Mouse (Mus musculus) small intestine, adult 2 months (tissue): ENCODE measurements around the gene Mcoln1.

ENCODE experiments used
- CTCF ChIP-seq: fragments of 200-500 bp; IDR thresholded peaks from 2 replicates; pipeline ENCODE4 v1.5.1; 2012; ENCODE audit warnings: low read depth, mild to moderate bottlenecking, control low read depth, inconsistent platforms, low read length, moderate library complexity, mixed read lengths; ENCODE audit not compliant: insufficient replicate concordance, insufficient read length; ENCODE audit errors: extremely low read depth
- POLR2A ChIP-seq: fragments of 200-500 bp; IDR thresholded peaks from 2 replicates; pipeline ENCODE4 v1.6.1; 2012; ENCODE audit warnings: low read depth, mild to moderate bottlenecking, control low read depth, inconsistent platforms, low read length, moderate library complexity

- TF ChIP-seq CTCF: no peak
- peak; percentile 38; the same call in 1 of the 2 replicates for TF ChIP-seq POLR2A
Observed at GRCm38 (mm10) chr8:3515771-3516417, 15.6 kb downstream of the Mcoln1 start.
